Mouse (Mus musculus): ENCODE data around the gene Cox14. TPM values are rescaled to one million over a fixed set of nuclear protein-coding genes. Genes with fewer than 3 reads are reported as not detected.

Gene Cox14
- polyA plus RNA-seq (2015; fragmentation: Nextera tagmentation; extraction: Ambion mirVana), result 151 and 164 TPM in 2 replicates

DNA sequence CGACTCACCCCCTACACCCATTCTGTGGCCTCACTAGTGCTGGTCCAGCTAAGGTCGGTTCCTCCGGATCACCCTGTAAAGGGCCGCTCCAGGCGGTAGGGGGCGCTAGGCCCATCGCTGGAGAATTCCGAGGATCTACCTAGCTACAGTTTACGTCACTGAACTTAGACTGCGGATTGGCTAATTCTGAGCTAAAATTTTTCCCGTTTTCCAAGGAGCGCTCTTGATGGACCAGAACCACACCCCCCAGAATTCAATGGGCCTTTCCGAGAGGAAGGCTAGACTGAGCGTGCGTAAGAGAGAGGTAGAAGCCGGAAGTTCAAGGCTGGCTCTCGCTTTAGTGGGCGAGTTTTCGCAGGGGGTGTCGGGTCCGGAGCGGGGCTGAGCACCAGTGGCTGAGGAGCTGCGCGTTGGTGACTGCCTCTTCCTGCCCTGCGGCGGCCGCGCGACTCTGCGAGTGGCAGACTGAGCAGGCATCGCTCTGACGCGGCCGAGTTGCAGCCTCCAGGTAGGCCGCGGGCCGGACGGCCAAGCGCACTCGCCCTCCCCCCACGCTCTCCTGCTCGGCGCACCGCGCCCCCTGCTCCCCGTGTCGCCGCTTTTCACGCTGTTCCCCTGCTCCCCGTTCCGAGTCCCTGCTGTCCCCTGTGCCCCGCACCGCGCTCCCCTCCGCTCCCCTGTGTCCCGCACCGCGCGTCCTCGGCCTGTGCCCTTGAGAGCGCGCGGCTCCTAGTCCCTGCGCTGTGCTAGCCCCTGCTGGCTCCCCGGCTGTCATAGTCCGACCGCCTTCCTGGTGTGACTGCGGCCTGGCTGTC is at the start of gene Cox14:
Gene Cox14, plus strand, starts transcription at position 278 of the 815 bp plus-strand sequence.
- 0% methylated on average over 62 of the region's 68 CpGs for WGBS
- Histone ChIP-seq H3K4me1 (replicated peaks; ENCODE audit: control insufficient read depth, insufficient read depth, low read length) (peaks cover 28% of the 10 kb centered on the region), H3K4me2 (ENCODE audit: low read length) (peak within 1 kb of the TSS; percentile 66), H3K27ac (ENCODE audit: low read length) (peak within 1 kb of the TSS; percentile 82), H3K9ac (replicated peaks; ENCODE audit: low read depth, low read length) (peak within 1 kb of the TSS; percentile 87), H3K36me3 (ENCODE audit: control insufficient read depth, insufficient read depth) (peaks cover 10% of the 10 kb centered on the region), H3K27me3 (replicated peaks; ENCODE audit: control insufficient read depth, insufficient read depth, low read length) (no peaks in the 10 kb centered on the region), H3K4me3 (replicated peaks; ENCODE audit: low read length) (peak within 1 kb of the TSS; percentile 77), H3K9me3 (ENCODE audit: control insufficient read depth, low read length) (0 out of 2 replicates have a peak, but pooled peaks cover 3% of the 10 kb centered on the region)
- ATAC-seq, result peak; percentile 96

DNA sequence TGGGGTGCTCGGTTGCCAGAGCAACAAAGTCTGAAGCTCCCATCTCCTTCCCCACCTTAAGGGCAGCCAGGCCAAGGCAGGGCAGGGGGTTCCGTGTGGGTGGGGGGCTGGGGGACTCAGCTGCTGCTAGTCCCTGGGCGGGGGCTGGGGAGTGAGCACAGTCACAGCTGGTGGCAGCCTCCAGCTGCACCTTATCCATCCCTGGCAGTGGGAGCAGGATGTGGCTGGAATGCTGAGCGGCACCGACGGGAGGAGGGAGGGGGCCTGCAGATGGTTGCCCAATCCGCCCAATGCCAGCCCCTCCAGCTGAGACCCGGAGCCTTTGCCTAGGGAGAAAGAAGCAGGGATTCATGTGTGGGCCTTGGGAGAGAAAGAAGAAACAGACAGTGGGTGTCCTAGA is 48.3 kb upstream of the Cox14 start:
- ATAC-seq, result peak; percentile 81
- Histone ChIP-seq H3K36me3 (ENCODE audit: control insufficient read depth, insufficient read depth) (no peaks in the 10 kb centered on the region), H3K27me3 (replicated peaks; ENCODE audit: control insufficient read depth, insufficient read depth, low read length) (no peaks in the 10 kb centered on the region), H3K4me3 (replicated peaks; ENCODE audit: low read length) (no peak overlapping the region), H3K27ac (ENCODE audit: low read length) (peak overlapping the region; percentile 6), H3K4me2 (ENCODE audit: low read length) (0 out of 2 replicates have a peak overlapping the region, but pooled peaks have one; percentile 7), H3K4me1 (replicated peaks; ENCODE audit: control insufficient read depth, insufficient read depth, low read length) (peaks cover 29% of the 10 kb centered on the region), H3K9ac (replicated peaks; ENCODE audit: low read depth, low read length) (0 out of 2 replicates have a peak overlapping the region, but pooled peaks have one; percentile 15), H3K9me3 (ENCODE audit: control insufficient read depth, low read length) (no peaks in the 10 kb centered on the region)
- WGBS, result 23% methylated on average over 8 of the region's 8 CpGs

DNA sequence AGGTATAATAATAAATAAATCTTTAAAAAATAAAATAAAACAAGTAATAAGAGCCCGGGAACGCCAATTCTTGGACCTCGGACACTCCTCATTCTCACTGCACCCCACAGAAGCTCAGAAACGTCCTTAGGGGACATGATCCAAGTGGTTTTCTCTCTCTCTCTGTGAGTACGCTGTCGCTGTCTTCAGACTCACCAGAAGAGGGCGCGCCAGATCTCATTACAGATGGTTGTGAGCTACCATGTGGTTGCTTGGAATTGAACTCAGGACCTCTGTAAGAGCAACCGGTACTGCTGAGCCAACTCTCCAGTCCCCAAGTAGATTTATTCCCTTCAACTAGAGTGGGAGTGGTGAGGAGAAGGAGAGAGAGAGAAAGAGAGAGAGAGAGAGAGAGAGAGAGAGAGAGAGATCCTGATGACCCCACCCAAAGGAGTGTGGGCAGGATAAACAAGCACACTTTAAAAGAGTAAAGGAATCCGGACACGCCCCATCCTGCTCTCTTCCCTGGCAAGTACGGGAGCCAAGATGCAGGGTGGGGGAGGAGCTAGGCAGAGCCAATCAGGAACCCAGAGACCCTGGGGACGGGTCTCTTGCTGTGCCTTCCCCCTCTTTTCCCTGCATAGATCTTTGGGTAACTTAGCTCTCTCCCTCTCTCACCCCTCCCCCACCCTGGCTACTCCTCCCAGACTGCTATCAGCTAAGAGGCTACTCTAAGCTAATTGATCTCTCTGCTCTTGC is 47.2 kb upstream of the Cox14 start:
- Histone ChIP-seq H3K27ac (ENCODE audit: low read length) (no peak overlapping the region), H3K36me3 (ENCODE audit: control insufficient read depth, insufficient read depth) (no peaks in the 10 kb centered on the region), H3K4me3 (replicated peaks; ENCODE audit: low read length) (no peak overlapping the region), H3K4me2 (ENCODE audit: low read length) (no peak overlapping the region), H3K9me3 (ENCODE audit: control insufficient read depth, low read length) (no peaks in the 10 kb centered on the region), H3K4me1 (replicated peaks; ENCODE audit: control insufficient read depth, insufficient read depth, low read length) (peaks cover 23% of the 10 kb centered on the region), H3K9ac (replicated peaks; ENCODE audit: low read depth, low read length) (no peak overlapping the region), H3K27me3 (replicated peaks; ENCODE audit: control insufficient read depth, insufficient read depth, low read length) (no peaks in the 10 kb centered on the region)
- no peak for ATAC-seq
- 18% methylated on average over 13 of the region's 13 CpGs for WGBS

DNA sequence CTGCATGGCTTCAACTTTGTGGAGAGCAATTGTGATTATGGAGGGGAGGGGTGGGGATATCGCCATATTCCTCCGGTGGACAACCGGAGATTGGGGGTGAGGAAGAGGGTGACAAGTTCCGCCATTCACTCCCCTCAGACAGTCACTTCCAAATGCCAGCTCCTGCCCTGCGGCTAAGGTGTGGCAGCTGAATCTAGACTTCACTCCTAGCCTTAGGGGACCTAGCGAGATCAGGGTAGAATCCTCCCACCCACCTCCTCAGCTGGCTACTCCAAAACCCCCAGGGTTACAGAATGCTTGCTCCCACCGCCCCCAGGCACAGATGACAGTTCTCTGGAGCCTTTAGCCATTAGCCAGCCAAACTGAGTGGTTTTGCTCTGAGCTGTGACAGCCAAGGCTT is 46.4 kb upstream of the Cox14 start:
- Histone ChIP-seq H3K4me1 (replicated peaks; ENCODE audit: control insufficient read depth, insufficient read depth, low read length) (peaks cover 22% of the 10 kb centered on the region), H3K4me3 (replicated peaks; ENCODE audit: low read length) (no peak overlapping the region), H3K36me3 (ENCODE audit: control insufficient read depth, insufficient read depth) (no peaks in the 10 kb centered on the region), H3K4me2 (ENCODE audit: low read length) (no peak overlapping the region), H3K9me3 (ENCODE audit: control insufficient read depth, low read length) (no peaks in the 10 kb centered on the region), H3K9ac (replicated peaks; ENCODE audit: low read depth, low read length) (no peak overlapping the region), H3K27ac (ENCODE audit: low read length) (no peak overlapping the region), H3K27me3 (replicated peaks; ENCODE audit: control insufficient read depth, insufficient read depth, low read length) (no peaks in the 10 kb centered on the region)
- ATAC-seq, result no peak
- WGBS, result 70% methylated on average over 7 of the region's 7 CpGs

DNA sequence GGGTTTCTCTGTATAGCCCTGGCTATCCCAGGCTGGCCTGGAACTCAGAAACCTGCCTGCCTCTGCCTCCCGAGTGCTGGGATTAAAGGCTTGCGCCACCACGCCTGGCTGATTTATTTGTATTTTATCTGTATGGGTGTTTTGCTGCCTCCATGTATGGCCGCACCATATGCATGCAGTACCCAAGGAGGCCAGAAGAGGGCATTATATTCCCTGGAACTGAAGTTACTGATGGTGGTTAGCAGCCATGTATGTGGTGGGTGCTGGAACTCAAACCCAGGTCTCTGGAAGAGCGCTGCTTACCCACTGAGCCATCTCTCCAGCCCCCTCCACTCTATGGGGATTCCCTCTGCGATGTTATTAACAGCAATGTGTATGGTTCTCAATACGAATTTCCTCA is 42.5 kb upstream of the Cox14 start:
- H3K9me3 ChIP-seq (ENCODE audit: control insufficient read depth, low read length), result no peaks in the 10 kb centered on the region
- H3K27me3 ChIP-seq (replicated peaks; ENCODE audit: control insufficient read depth, insufficient read depth, low read length), result no peaks in the 10 kb centered on the region
- 94% methylated on average over 7 of the region's 7 CpGs for WGBS
- no peaks in the 10 kb centered on the region for H3K4me1 ChIP-seq (replicated peaks; ENCODE audit: control insufficient read depth, insufficient read depth, low read length)
- H3K36me3 ChIP-seq (ENCODE audit: control insufficient read depth, insufficient read depth), result no peaks in the 10 kb centered on the region
- no peak overlapping the region for H3K4me3 ChIP-seq (replicated peaks; ENCODE audit: low read length)
- no peak overlapping the region for H3K4me2 ChIP-seq (ENCODE audit: low read length)
- no peak overlapping the region for H3K9ac ChIP-seq (replicated peaks; ENCODE audit: low read depth, low read length)
- ATAC-seq, result no peak
- H3K27ac ChIP-seq (ENCODE audit: low read length), result no peak overlapping the region

DNA sequence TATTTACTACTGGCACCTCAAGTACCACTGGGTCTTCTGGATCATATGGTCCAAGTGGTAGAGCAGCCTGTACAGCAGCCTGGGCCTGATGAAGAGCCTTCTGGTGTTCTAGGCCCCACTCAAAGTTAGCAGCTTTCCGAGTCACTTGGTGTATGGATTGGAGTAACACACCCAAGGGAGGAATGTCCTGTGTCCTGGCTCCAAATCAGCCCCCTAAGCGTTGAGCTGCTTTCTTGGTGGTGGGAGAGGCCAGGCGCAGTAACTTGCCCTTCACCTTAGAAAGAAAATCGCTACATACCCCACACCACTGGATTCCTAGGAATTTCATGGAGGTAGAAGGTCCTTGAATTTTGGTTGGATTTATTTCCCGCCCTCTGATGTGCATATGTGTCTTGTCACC is 41.3 kb upstream of the Cox14 start:
- Histone ChIP-seq H3K9me3 (ENCODE audit: control insufficient read depth, low read length) (no peaks in the 10 kb centered on the region), H3K4me1 (replicated peaks; ENCODE audit: control insufficient read depth, insufficient read depth, low read length) (0 out of 2 replicates have a peak, but pooled peaks cover 4% of the 10 kb centered on the region), H3K9ac (replicated peaks; ENCODE audit: low read depth, low read length) (no peak overlapping the region), H3K27ac (ENCODE audit: low read length) (no peak overlapping the region), H3K36me3 (ENCODE audit: control insufficient read depth, insufficient read depth) (no peaks in the 10 kb centered on the region), H3K4me3 (replicated peaks; ENCODE audit: low read length) (no peak overlapping the region), H3K4me2 (ENCODE audit: low read length) (no peak overlapping the region), H3K27me3 (replicated peaks; ENCODE audit: control insufficient read depth, insufficient read depth, low read length) (no peaks in the 10 kb centered on the region)
- ATAC-seq, result no peak
- 96% methylated on average over 5 of the region's 5 CpGs for WGBS

DNA sequence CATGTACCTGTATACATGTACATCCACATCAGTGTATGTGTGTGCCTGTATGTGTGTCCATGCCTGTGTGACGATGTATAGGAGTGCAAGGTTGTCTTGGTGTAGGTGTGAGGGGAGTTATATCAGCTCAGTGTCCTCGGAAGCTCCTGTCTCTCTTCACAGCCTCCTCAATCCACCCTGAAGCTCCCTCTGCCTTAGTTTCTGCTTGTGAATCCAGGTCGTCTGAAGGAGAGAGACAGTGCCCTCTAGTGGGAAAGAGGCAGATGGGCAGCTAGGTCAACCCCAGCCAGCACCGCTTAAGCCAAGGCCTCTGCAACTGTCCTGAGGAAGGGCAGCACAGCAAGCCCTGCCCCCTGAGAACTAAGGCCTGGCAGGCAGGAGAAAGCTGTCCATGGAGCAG is 36.7 kb upstream of the Cox14 start:
- ATAC-seq, result peak; percentile 54
- 4% methylated on average over 4 of the region's 4 CpGs for WGBS
- no peak overlapping the region for H3K27ac ChIP-seq (ENCODE audit: low read length)

DNA sequence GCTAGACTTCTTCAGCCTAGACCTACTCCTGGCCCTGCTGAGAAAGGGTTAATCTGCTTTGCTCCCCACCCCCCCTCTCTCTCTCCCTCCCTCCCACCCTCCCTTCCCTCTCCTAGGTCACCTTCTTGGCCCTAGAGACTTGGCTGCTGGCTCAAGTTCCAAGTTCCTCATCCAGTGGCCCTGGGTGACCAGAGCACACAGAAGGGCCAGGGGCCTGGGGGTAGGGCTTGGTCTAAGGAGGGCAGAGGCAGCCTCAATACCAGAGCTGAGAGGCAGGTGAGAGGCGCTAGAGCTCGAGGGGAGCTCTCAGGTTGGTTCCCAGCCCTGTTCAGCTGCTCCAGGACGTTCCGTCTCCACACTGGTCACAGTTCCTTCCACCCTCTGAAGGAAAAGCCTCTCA is 34.5 kb upstream of the Cox14 start:
- Histone ChIP-seq H3K9me3 (ENCODE audit: control insufficient read depth, low read length) (no peaks in the 10 kb centered on the region), H3K4me1 (replicated peaks; ENCODE audit: control insufficient read depth, insufficient read depth, low read length) (peaks cover 19% of the 10 kb centered on the region), H3K27me3 (replicated peaks; ENCODE audit: control insufficient read depth, insufficient read depth, low read length) (no peaks in the 10 kb centered on the region), H3K4me3 (replicated peaks; ENCODE audit: low read length) (no peak overlapping the region), H3K27ac (ENCODE audit: low read length) (no peak overlapping the region), H3K9ac (replicated peaks; ENCODE audit: low read depth, low read length) (no peak overlapping the region), H3K4me2 (ENCODE audit: low read length) (no peak overlapping the region), H3K36me3 (ENCODE audit: control insufficient read depth, insufficient read depth) (no peaks in the 10 kb centered on the region)
- WGBS, result 14% methylated on average over 4 of the region's 4 CpGs
- no peak for ATAC-seq

More for the DNA sequence above, 36.7 kb upstream of the Cox14 start:
- H3K9ac ChIP-seq (replicated peaks; ENCODE audit: low read depth, low read length), result 0 out of 2 replicates have a peak overlapping the region, but pooled peaks have one; percentile 17
- peaks cover 19% of the 10 kb centered on the region for H3K4me1 ChIP-seq (replicated peaks; ENCODE audit: control insufficient read depth, insufficient read depth, low read length)
- H3K27me3 ChIP-seq (replicated peaks; ENCODE audit: control insufficient read depth, insufficient read depth, low read length), result no peaks in the 10 kb centered on the region
- H3K4me2 ChIP-seq (ENCODE audit: low read length), result no peak overlapping the region
- no peaks in the 10 kb centered on the region for H3K9me3 ChIP-seq (ENCODE audit: control insufficient read depth, low read length)
- H3K36me3 ChIP-seq (ENCODE audit: control insufficient read depth, insufficient read depth), result no peaks in the 10 kb centered on the region
- no peak overlapping the region for H3K4me3 ChIP-seq (replicated peaks; ENCODE audit: low read length)

DNA sequence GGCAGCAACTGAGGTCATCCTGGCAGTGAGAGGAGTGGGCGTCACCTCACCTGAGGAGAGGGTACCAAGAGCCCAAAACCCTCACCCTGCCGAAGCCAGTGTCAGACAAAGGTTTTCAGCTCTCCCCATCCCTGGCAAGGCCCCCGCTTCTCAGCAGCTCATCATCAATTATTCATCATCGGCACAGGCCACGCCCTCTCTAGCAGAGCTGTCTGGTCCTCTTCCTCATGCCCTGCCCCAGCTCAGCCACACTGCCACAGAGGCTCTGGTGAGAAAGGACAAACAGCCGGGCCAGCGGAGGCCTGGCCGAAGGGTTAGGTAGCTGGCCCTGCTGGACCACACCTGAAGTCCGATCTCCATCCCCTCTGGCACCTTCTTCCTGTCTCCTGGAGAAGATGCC is 33.4 kb upstream of the Cox14 start:
- peak; percentile 29; the same call in 1 of the 2 replicates for ATAC-seq
- H3K27ac ChIP-seq (ENCODE audit: low read length), result no peak overlapping the region

More for the DNA sequence above, 33.4 kb upstream of the Cox14 start:
- 59% methylated on average over 9 of the region's 9 CpGs for WGBS
- Histone ChIP-seq H3K27me3 (replicated peaks; ENCODE audit: control insufficient read depth, insufficient read depth, low read length) (peaks cover 4% of the 10 kb centered on the region), H3K36me3 (ENCODE audit: control insufficient read depth, insufficient read depth) (peaks cover 2% of the 10 kb centered on the region), H3K9me3 (ENCODE audit: control insufficient read depth, low read length) (no peaks in the 10 kb centered on the region), H3K4me2 (ENCODE audit: low read length) (no peak overlapping the region), H3K4me3 (replicated peaks; ENCODE audit: low read length) (no peak overlapping the region), H3K4me1 (replicated peaks; ENCODE audit: control insufficient read depth, insufficient read depth, low read length) (peaks cover 19% of the 10 kb centered on the region), H3K9ac (replicated peaks; ENCODE audit: low read depth, low read length) (peak overlapping the region; percentile 36; the same call in 1 of the 2 replicates)
